Mouse (Mus musculus) stomach, postnatal 0 days (tissue): ENCODE data around the gene Tbca. TPM values are rescaled to one million over a fixed set of nuclear protein-coding genes. Genes with fewer than 3 reads are reported as not detected.
A peak's percentile ranks its signal among the peaks of the same experiment; 100 is the strongest.

ENCODE experiments used
- ATAC-seq: fragments of 200-750 bp; cut with Nextera tagmentation; 2 replicates; pipeline ENCODE4 v1.8.0; 2017; ENCODE audit not compliant: low FRiP score, low TSS enrichment
- DNase-seq: peaks from one replicate; pipeline ENCODE4 v3.0.0-alpha.2; 2016; ENCODE audit warnings: low spot score
- H3K27ac ChIP-seq: fragments of 300-500 bp; sonication (generic); replicated peaks from 2 replicates; pipeline ENCODE4 v1.5.1; 2014; ENCODE audit warnings: mild to moderate bottlenecking, control low read depth
- H3K27me3 ChIP-seq: fragments of 300-500 bp; sonication (generic); 2 replicates; pipeline ENCODE4 v1.6.1; 2014; ENCODE audit warnings: low read length; ENCODE audit not compliant: control insufficient read depth, insufficient read depth
- H3K36me3 ChIP-seq: fragments of 300-500 bp; sonication (generic); 2 replicates; pipeline ENCODE4 v1.6.1; 2014; ENCODE audit warnings: low read length, mixed read lengths; ENCODE audit not compliant: control insufficient read depth, insufficient read depth
- H3K4me1 ChIP-seq: fragments of 300-500 bp; sonication (generic); replicated peaks from 2 replicates; pipeline ENCODE4 v1.6.1; 2014; ENCODE audit warnings: antibody characterized with exemption; ENCODE audit not compliant: control insufficient read depth, insufficient read depth
- H3K4me2 ChIP-seq: fragments of 300-500 bp; sonication (generic); replicated peaks from 2 replicates; pipeline ENCODE4 v1.6.1; 2014; ENCODE audit warnings: low read depth, mild to moderate bottlenecking, control low read depth, moderate library complexity
- H3K4me3 ChIP-seq: fragments of 300-500 bp; sonication (generic); 2 replicates; pipeline ENCODE4 v1.5.1; 2014; ENCODE audit warnings: low read depth, low read length, control low read depth
- H3K9ac ChIP-seq: fragments of 300-500 bp; sonication (generic); 2 replicates; pipeline ENCODE4 v1.6.1; 2014; ENCODE audit warnings: mild to moderate bottlenecking, low read length, control low read depth, mixed read lengths
- H3K9me3 ChIP-seq: fragments of 300-500 bp; sonication (generic); 2 replicates; pipeline ENCODE4 v1.6.1; 2016; ENCODE audit warnings: low read length; ENCODE audit not compliant: control insufficient read depth
- CTCF ChIP-seq: IDR thresholded peaks from 2 replicates; pipeline ENCODE4 v1.5.1; 2016; ENCODE audit warnings: antibody characterized with exemption, low read depth, mild to moderate bottlenecking, moderate library complexity
- EP300 ChIP-seq: optimal IDR thresholded peaks from 2 replicates; pipeline ENCODE3; 2016; ENCODE audit warnings: antibody characterized with exemption
- WGBS: fragments of 180-500 bp; shearing (Covaris S2); extraction: QIAGEN DNeasy Blood & Tissue Kit; methylation state at CpG from one replicate; pipeline ENCODE4 v1.1.7; 2014; 5-methylcytosine and 5-hydroxymethylcytosine counted together
- polyA plus RNA-seq: library from polyadenylated mRNA; unstranded; fragments of >200 nt; fragmentation: Nextera tagmentation; extraction: Ambion mirVana; gene quantifications from 2 replicates; pipeline ENCODE4 v1.2.1, GENCODE M21; 2015

The Tbca gene
- polyA plus RNA-seq, result 211 and 217 TPM in 2 replicates

GRCm38 (mm10) chr13:94788771-94789649 is at the start of gene Tbca:
TSS of gene Tbca (plus strand) at chr13:94788910.
- DNase-seq, result peak; percentile 94
- WGBS, result under 1% methylated on average over 68 of the region's 81 CpGs
- TF ChIP-seq CTCF (no peak), EP300 (no peak)
- Histone ChIP-seq H3K27ac (peak within 1 kb of the TSS; percentile 89), H3K4me1 (no peaks in the 10 kb centered on the region), H3K9me3 (no peaks in the 10 kb centered on the region), H3K4me2 (peak within 1 kb of the TSS; percentile 82), H3K4me3 (peak within 1 kb of the TSS; percentile 96), H3K36me3 (no peaks in the 10 kb centered on the region), H3K27me3 (no peaks in the 10 kb centered on the region), H3K9ac (peak within 1 kb of the TSS; percentile 94)
- ATAC-seq, result peak; percentile 95

DNA sequence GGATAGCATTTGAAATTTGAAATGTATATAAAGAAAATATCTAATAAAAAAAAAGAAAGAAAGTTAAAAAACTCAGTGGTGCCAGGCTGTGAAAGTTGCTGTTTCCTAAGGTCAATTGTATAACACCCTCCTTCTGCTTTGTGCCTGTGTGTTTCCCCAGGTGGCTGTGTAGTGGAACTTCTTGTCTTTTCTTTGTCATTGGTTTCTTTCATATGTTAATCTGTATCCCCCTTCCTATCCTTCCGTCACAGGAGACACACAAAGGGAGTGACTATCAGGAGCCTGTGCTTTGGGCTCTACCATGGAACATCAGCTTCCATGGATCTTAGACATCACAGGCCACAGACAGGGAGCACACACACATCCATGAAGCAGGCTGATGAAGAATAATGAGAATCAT is 43.5 kb upstream of the Tbca start:
- no peak overlapping the region for H3K27ac ChIP-seq
- H3K9ac ChIP-seq, result no peak overlapping the region
- H3K36me3 ChIP-seq, result no peaks in the 10 kb centered on the region
- H3K27me3 ChIP-seq, result no peaks in the 10 kb centered on the region
- no peak overlapping the region for H3K4me3 ChIP-seq
- H3K9me3 ChIP-seq, result no peaks in the 10 kb centered on the region
- no peak for ATAC-seq
- TF ChIP-seq CTCF, result no peak
- H3K4me1 ChIP-seq, result no peaks in the 10 kb centered on the region
- 58% methylated on average over 1 of the region's 1 CpGs for WGBS
- no peak for DNase-seq
- no peak overlapping the region for H3K4me2 ChIP-seq

DNA sequence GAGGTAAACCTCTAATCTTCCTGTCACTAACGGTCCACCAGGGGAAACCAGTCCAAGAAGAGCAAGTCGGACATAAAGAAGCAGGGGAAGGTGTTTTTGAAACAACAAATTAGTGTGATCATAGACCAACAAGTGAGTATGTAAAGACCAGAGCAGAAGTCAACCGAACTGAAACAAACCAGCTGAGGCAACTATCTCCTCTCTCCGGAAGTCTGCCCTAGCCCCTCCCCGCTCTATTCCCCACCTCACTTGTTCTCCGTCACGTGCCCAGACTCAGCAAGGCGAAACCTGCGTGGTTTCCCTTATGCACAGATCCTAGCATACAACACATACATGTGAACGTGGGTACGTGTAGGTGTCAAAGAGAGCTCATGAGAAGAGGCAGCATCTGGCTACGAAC is 22.9 kb upstream of the Tbca start:
- Histone ChIP-seq H3K36me3 (no peaks in the 10 kb centered on the region), H3K9ac (no peak overlapping the region), H3K9me3 (no peaks in the 10 kb centered on the region), H3K4me2 (no peak overlapping the region), H3K27me3 (no peaks in the 10 kb centered on the region), H3K4me3 (no peak overlapping the region), H3K4me1 (no peaks in the 10 kb centered on the region), H3K27ac (no peak overlapping the region)
- 86% methylated on average over 12 of the region's 12 CpGs for WGBS
- TF ChIP-seq CTCF, result no peak
- no peak for ATAC-seq
- DNase-seq, result no peak

GRCm38 (mm10) chr13:94768460-94769154 is 20.1 kb upstream of the Tbca start:
- no peaks in the 10 kb centered on the region for H3K36me3 ChIP-seq
- 51% methylated on average over 3 of the region's 3 CpGs for WGBS
- no peak overlapping the region for H3K27ac ChIP-seq
- H3K9me3 ChIP-seq, result no peaks in the 10 kb centered on the region
- no peak overlapping the region for H3K4me2 ChIP-seq
- H3K4me3 ChIP-seq, result no peak overlapping the region
- H3K27me3 ChIP-seq, result no peaks in the 10 kb centered on the region
- H3K4me1 ChIP-seq, result no peaks in the 10 kb centered on the region
- DNase-seq, result no peak
- ATAC-seq, result 0 out of 2 replicates have a peak, but pooled peaks have one; percentile 24
- H3K9ac ChIP-seq, result no peak overlapping the region
- TF ChIP-seq EP300, result no peak
- TF ChIP-seq CTCF, result no peak

DNA sequence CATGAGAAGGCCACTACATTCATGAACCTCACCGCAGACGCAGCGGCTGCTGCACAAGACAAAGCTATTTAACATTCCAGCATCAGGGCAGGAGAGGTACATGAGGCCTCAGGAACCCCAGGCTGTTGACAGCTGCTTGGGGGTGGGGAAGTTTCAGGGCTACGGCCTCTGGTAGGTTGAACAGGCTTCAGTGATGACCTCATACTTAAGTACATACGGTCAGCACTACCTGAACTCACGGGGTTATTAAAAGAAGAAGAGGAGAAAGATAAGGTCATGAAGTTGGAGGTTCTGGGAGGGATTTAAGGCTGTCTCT is 19.6 kb upstream of the Tbca start:
- H3K9me3 ChIP-seq, result no peaks in the 10 kb centered on the region
- TF ChIP-seq CTCF (no peak), EP300 (no peak)
- H3K4me1 ChIP-seq, result no peaks in the 10 kb centered on the region
- 34% methylated on average over 6 of the region's 6 CpGs for WGBS
- H3K4me3 ChIP-seq, result no peak overlapping the region
- no peaks in the 10 kb centered on the region for H3K36me3 ChIP-seq
- no peak overlapping the region for H3K27ac ChIP-seq
- ATAC-seq (peak; percentile 71), DNase-seq (peak; percentile 18)
- no peak overlapping the region for H3K4me2 ChIP-seq
- no peak overlapping the region for H3K9ac ChIP-seq
- no peaks in the 10 kb centered on the region for H3K27me3 ChIP-seq

DNA sequence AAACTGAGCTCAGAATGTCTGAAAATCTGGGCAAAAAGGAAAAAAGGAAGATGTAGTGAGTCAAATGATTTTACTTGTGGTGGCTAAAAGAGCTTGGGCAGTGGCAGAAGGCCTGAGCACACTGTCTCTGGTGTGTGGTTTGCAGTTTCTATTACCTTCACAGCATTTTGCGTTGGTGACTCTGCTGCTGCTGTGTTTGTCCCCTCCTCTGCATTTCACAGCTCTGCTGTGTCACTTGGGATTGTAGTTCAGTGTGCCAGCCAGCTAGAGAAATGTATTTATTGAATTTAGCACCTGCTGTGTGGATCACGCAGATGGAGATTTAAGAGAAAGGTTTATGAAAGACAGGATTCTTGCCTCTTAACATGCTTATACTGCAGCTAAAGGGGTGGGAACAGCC is 1.8 kb upstream of the Tbca start:
- Histone ChIP-seq H3K4me1 (no peaks in the 10 kb centered on the region), H3K27me3 (no peaks in the 10 kb centered on the region), H3K27ac (no peak overlapping the region), H3K36me3 (no peaks in the 10 kb centered on the region), H3K4me3 (no peak overlapping the region), H3K9ac (no peak overlapping the region), H3K4me2 (no peak overlapping the region), H3K9me3 (no peaks in the 10 kb centered on the region)
- no peak for ATAC-seq
- WGBS, result 81% methylated on average over 2 of the region's 2 CpGs
- TF ChIP-seq CTCF (no peak), EP300 (no peak)
- no peak for DNase-seq
